Comparison of ENCODE assay signal across 8 mouse cellular contexts in genomic region chr4:147407463-147407822, GRCm38 (mm10). TPM values are rescaled to one million over a fixed set of nuclear protein-coding genes. Genes with fewer than 3 reads are reported as not detected.
DNase-seq lines count a peak whose midpoint lies in the region; ATAC-seq and TF ChIP-seq lines count a peak whose summit lies in the region.

No protein-coding gene starts in this region.

- H3K9ac ChIP-seq in intestine, postnatal 0 days (ENCODE audit: low read depth, low read length) = peak overlapping the region; percentile 45; the same call in 1 of the 2 replicates
- peak overlapping the region; percentile 75 for H3K9ac ChIP-seq in neural tube, embryonic 13.5 days

- no peak for TF ChIP-seq POLR2A in embryonic fibroblast, embryonic 13.5 days (IDR thresholded peaks at IDR 0.05; ENCODE audit: low read depth, low read length)

- no peak for DNase-seq in left cerebral cortex, adult 2 months (ENCODE audit: extremely low spot score in 1 of 2, low spot score in 2 of 2)
- DNase-seq in left cerebral cortex, postnatal 4 days = no peak
- no peak for DNase-seq in T-cell, adult 2 months (ENCODE audit: low spot score)
- DNase-seq in urinary bladder, adult 2 months (ENCODE audit: low spot score) = no peak
- DNase-seq in adrenal gland, adult 18-20 months (ENCODE audit: low spot score in 2 of 2) = no peak

- H3K4me1 ChIP-seq in embryonic fibroblast, embryonic 13.5 days (ENCODE audit: control insufficient read depth, insufficient read depth, low read length) = no peaks in the 10 kb centered on the region
- no peaks in the 10 kb centered on the region for H3K4me1 ChIP-seq in intestine, postnatal 0 days (replicated peaks; ENCODE audit: control insufficient read depth, insufficient read depth, low read length)
- H3K4me1 ChIP-seq in neural tube, embryonic 13.5 days (replicated peaks) = no peaks in the 10 kb centered on the region

- no peaks in the 10 kb centered on the region for H3K36me3 ChIP-seq in intestine, postnatal 0 days (ENCODE audit: control insufficient read depth, insufficient read depth)
- peaks cover 15% of the 10 kb centered on the region for H3K36me3 ChIP-seq in neural tube, embryonic 13.5 days

- 12% methylated on average over 9 of the region's 13 CpGs for WGBS in intestine, postnatal 0 days
- WGBS in neural tube, embryonic 13.5 days = 5% methylated on average over 13 of the region's 13 CpGs

- no peak for TF ChIP-seq CTCF in left cerebral cortex, adult 2 months (IDR thresholded peaks at IDR 0.05)
- TF ChIP-seq CTCF in embryonic fibroblast, embryonic 13.5 days (IDR thresholded peaks at IDR 0.05; ENCODE audit: borderline replicate concordance, insufficient read depth, low read length) = no peak
- TF ChIP-seq CTCF in intestine, postnatal 0 days (IDR thresholded peaks at IDR 0.05; ENCODE audit: low read depth) = no peak

- H3K4me2 ChIP-seq in intestine, postnatal 0 days (replicated peaks; ENCODE audit: low read depth) = peak overlapping the region; percentile 71
- peak overlapping the region; percentile 61 for H3K4me2 ChIP-seq in neural tube, embryonic 13.5 days

- H3K27ac ChIP-seq in left cerebral cortex, adult 2 months = no peak overlapping the region
- H3K27ac ChIP-seq in embryonic fibroblast, embryonic 13.5 days (ENCODE audit: insufficient read depth, low read length) = no peak overlapping the region
- H3K27ac ChIP-seq in intestine, postnatal 0 days (ENCODE audit: low read depth, low read length) = no peak overlapping the region
- peak overlapping the region; percentile 63 for H3K27ac ChIP-seq in neural tube, embryonic 13.5 days (replicated peaks)

- H3K9me3 ChIP-seq in intestine, postnatal 0 days (ENCODE audit: control insufficient read depth) = peaks cover 18% of the 10 kb centered on the region
- peaks cover 49% of the 10 kb centered on the region for H3K9me3 ChIP-seq in neural tube, embryonic 13.5 days

- H3K27me3 ChIP-seq in intestine, postnatal 0 days (replicated peaks; ENCODE audit: control insufficient read depth, insufficient read depth, low read length) = no peaks in the 10 kb centered on the region
- H3K27me3 ChIP-seq in neural tube, embryonic 13.5 days = no peaks in the 10 kb centered on the region

- no peak for ATAC-seq in intestine, postnatal 0 days
- peak; percentile 59 for ATAC-seq in neural tube, embryonic 13.5 days (ENCODE audit: low read depth)

- H3K4me3 ChIP-seq in left cerebral cortex, adult 2 months = peak overlapping the region; percentile 52
- peak overlapping the region; percentile 38 for H3K4me3 ChIP-seq in embryonic fibroblast, embryonic 13.5 days (ENCODE audit: insufficient read depth, low read length)
- H3K4me3 ChIP-seq in intestine, postnatal 0 days (ENCODE audit: low read depth, low read length) = peak overlapping the region; percentile 41
- peak overlapping the region; percentile 46 for H3K4me3 ChIP-seq in neural tube, embryonic 13.5 days

- intact Hi-C loops in left cerebral cortex, adult 2 months (cut with DNase I) = no loop called here
- intact Hi-C loops in left cerebral cortex, postnatal 4 days (cut with DNase I) = no loop called here

RNA-seq across cellular contexts. Expression of gene Zfp978, which starts 46.3 kb away (rescaled TPM):
- total RNA-seq in left cerebral cortex, adult 2 months (2021) = not detected
- total RNA-seq in left cerebral cortex, postnatal 4 days (2021) = not detected
- not detected in 2 replicates for polyA plus RNA-seq in embryonic fibroblast, embryonic 13.5 days (2011; ENCODE audit: insufficient read length, low read depth, missing spikeins)
- polyA plus RNA-seq in intestine, postnatal 0 days (2015; fragmentation: Nextera tagmentation; extraction: Ambion mirVana) = not detected in 2 replicates
- not detected in 2 replicates for polyA plus RNA-seq in neural tube, embryonic 13.5 days (2015; fragmentation: Nextera tagmentation; extraction: Ambion mirVana)
- polyA plus RNA-seq in urinary bladder, adult 2 months (2012; rRNA removed) = not detected in 2 replicates
- under 1 TPM in 1 of 2 experiments, not detected in 1; 0.53 TPM for total RNA-seq in adrenal gland, adult 18-20 months (2021)
